Mouse (Mus musculus) liver, embryonic 14.5 days (tissue): Measurements from ENCODE around the gene Smyd4.

Experiments
- CTCF ChIP-seq: IDR thresholded peaks from 2 replicates; pipeline ENCODE4 v1.5.1; 2016; ENCODE audit warnings: antibody characterized with exemption, low read depth, control low read depth
- EP300 ChIP-seq: IDR thresholded peaks from 2 replicates; pipeline ENCODE4 v1.6.1; 2016; ENCODE audit warnings: antibody characterized with exemption, low read depth

DNA sequence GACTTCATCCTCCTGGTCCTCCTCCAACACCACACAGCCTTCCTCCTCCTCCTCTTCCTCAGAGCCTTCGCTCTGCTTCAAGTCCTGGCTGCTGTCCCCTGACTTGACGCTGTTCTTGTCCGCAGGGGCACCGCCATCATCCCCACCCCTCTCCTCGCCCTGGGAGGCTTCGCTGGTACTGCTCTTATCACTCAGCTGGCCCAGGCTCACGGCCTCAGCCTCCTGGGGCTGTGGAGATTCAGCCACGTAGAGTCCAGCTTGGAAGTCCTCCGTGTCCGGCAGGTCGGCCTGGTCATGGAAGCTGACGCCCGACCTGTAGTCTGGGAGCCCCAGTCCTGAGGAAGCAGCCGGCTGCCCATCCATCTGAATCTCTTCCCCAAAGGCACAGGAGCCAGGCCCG, 102.7 kb downstream of the Smyd4 start:
- TF ChIP-seq CTCF (no peak), EP300 (no peak)
